Mouse (Mus musculus): ENCODE data around the gene Capn8. TPM values are rescaled to one million over a fixed set of nuclear protein-coding genes. Genes with fewer than 3 reads are reported as not detected.
A peak's percentile ranks its signal among the peaks of the same experiment; 100 is the strongest.

Gene Capn8
- polyA plus RNA-seq, 1 experiment from 2014 or later, result 3.3 TPM

- Histone ChIP-seq H3K9ac (ENCODE audit: low read length) (no peak overlapping the region), H3K4me3 (replicated peaks; ENCODE audit: low read length) (no peak overlapping the region), H3K27ac (ENCODE audit: low read length) (no peak overlapping the region), H3K9me3 (replicated peaks; ENCODE audit: control insufficient read depth, low read length) (no peaks in the 10 kb centered on the region), H3K36me3 (ENCODE audit: control insufficient read depth, insufficient read depth, low read length) (no peaks in the 10 kb centered on the region), H3K4me1 (ENCODE audit: control insufficient read depth, insufficient read depth, low read length) (peaks cover 42% of the 10 kb centered on the region), H3K27me3 (ENCODE audit: control insufficient read depth, insufficient read depth, low read length) (no peaks in the 10 kb centered on the region), H3K4me2 (ENCODE audit: low read depth, low read length) (no peak overlapping the region)
- 65% methylated on average over 5 of the region's 5 CpGs for WGBS
- no peak for ATAC-seq (ENCODE audit: insufficient read depth, low FRiP score)
These were observed 41.8 kb upstream of the Capn8 start for GRCm38 (mm10) chr1:182522961-182523360.

GRCm38 (mm10) chr1:182523692-182524091 is 41.1 kb upstream of the Capn8 start:
- Histone ChIP-seq H3K9me3 (replicated peaks; ENCODE audit: control insufficient read depth, low read length) (no peaks in the 10 kb centered on the region), H3K4me3 (replicated peaks; ENCODE audit: low read length) (no peak overlapping the region), H3K4me1 (ENCODE audit: control insufficient read depth, insufficient read depth, low read length) (peaks cover 48% of the 10 kb centered on the region), H3K9ac (ENCODE audit: low read length) (no peak overlapping the region), H3K27me3 (ENCODE audit: control insufficient read depth, insufficient read depth, low read length) (no peaks in the 10 kb centered on the region), H3K4me2 (ENCODE audit: low read depth, low read length) (no peak overlapping the region), H3K27ac (ENCODE audit: low read length) (no peak overlapping the region), H3K36me3 (ENCODE audit: control insufficient read depth, insufficient read depth, low read length) (no peaks in the 10 kb centered on the region)
- 82% methylated on average over 3 of the region's 3 CpGs for WGBS
- no peak for ATAC-seq (ENCODE audit: insufficient read depth, low FRiP score)

GRCm38 (mm10) chr1:182525601-182526000 is 39.2 kb upstream of the Capn8 start:
- no peak overlapping the region for H3K4me2 ChIP-seq (ENCODE audit: low read depth, low read length)
- WGBS, result 95% methylated on average over 3 of the region's 3 CpGs
- no peaks in the 10 kb centered on the region for H3K27me3 ChIP-seq (ENCODE audit: control insufficient read depth, insufficient read depth, low read length)
- peaks cover 31% of the 10 kb centered on the region for H3K4me1 ChIP-seq (ENCODE audit: control insufficient read depth, insufficient read depth, low read length)
- ATAC-seq (ENCODE audit: insufficient read depth, low FRiP score), result no peak
- H3K9me3 ChIP-seq (replicated peaks; ENCODE audit: control insufficient read depth, low read length), result no peaks in the 10 kb centered on the region
- no peak overlapping the region for H3K4me3 ChIP-seq (replicated peaks; ENCODE audit: low read length)
- H3K27ac ChIP-seq (ENCODE audit: low read length), result no peak overlapping the region
- H3K9ac ChIP-seq (ENCODE audit: low read length), result no peak overlapping the region
- no peaks in the 10 kb centered on the region for H3K36me3 ChIP-seq (ENCODE audit: control insufficient read depth, insufficient read depth, low read length)

- no peaks in the 10 kb centered on the region for H3K9me3 ChIP-seq (replicated peaks; ENCODE audit: control insufficient read depth, low read length)
- peak overlapping the region; percentile 67 for H3K9ac ChIP-seq (ENCODE audit: low read length)
- no peaks in the 10 kb centered on the region for H3K27me3 ChIP-seq (ENCODE audit: control insufficient read depth, insufficient read depth, low read length)
- no peak for ATAC-seq (ENCODE audit: insufficient read depth, low FRiP score)
- H3K4me3 ChIP-seq (replicated peaks; ENCODE audit: low read length), result no peak overlapping the region; the same call in 1 of the 2 replicates
- H3K36me3 ChIP-seq (ENCODE audit: control insufficient read depth, insufficient read depth, low read length), result no peaks in the 10 kb centered on the region
- 44% methylated on average over 13 of the region's 13 CpGs for WGBS
- peak overlapping the region; percentile 43 for H3K4me2 ChIP-seq (ENCODE audit: low read depth, low read length)
- peak overlapping the region; percentile 92 for H3K27ac ChIP-seq (ENCODE audit: low read length)
- H3K4me1 ChIP-seq (ENCODE audit: control insufficient read depth, insufficient read depth, low read length), result peaks cover 19% of the 10 kb centered on the region
These were observed 37.5 kb upstream of the Capn8 start for GRCm38 (mm10) chr1:182527261-182527766.

GRCm38 (mm10) chr1:182527921-182528858 is 36.6 kb upstream of the Capn8 start:
- Histone ChIP-seq H3K27me3 (ENCODE audit: control insufficient read depth, insufficient read depth, low read length) (no peaks in the 10 kb centered on the region), H3K4me3 (replicated peaks; ENCODE audit: low read length) (peak overlapping the region; percentile 17), H3K9me3 (replicated peaks; ENCODE audit: control insufficient read depth, low read length) (no peaks in the 10 kb centered on the region), H3K4me1 (ENCODE audit: control insufficient read depth, insufficient read depth, low read length) (peaks cover 19% of the 10 kb centered on the region), H3K27ac (ENCODE audit: low read length) (peak overlapping the region; percentile 92), H3K9ac (ENCODE audit: low read length) (peak overlapping the region; percentile 67), H3K36me3 (ENCODE audit: control insufficient read depth, insufficient read depth, low read length) (no peaks in the 10 kb centered on the region), H3K4me2 (ENCODE audit: low read depth, low read length) (peak overlapping the region; percentile 43)
- ATAC-seq (ENCODE audit: insufficient read depth, low FRiP score), result peak; percentile 92
- 11% methylated on average over 19 of the region's 19 CpGs for whole genome bisulfite sequencing

GRCm38 (mm10) chr1:182533583-182533982 is 31.2 kb upstream of the Capn8 start:
- Histone ChIP-seq H3K27me3 (ENCODE audit: control insufficient read depth, insufficient read depth, low read length) (no peaks in the 10 kb centered on the region; the same call in 1 of the 2 replicates), H3K36me3 (ENCODE audit: control insufficient read depth, insufficient read depth, low read length) (no peaks in the 10 kb centered on the region), H3K4me2 (ENCODE audit: low read depth, low read length) (no peak overlapping the region), H3K9me3 (replicated peaks; ENCODE audit: control insufficient read depth, low read length) (no peaks in the 10 kb centered on the region), H3K9ac (ENCODE audit: low read length) (no peak overlapping the region), H3K27ac (ENCODE audit: low read length) (peak overlapping the region; percentile 15; the same call in 1 of the 2 replicates), H3K4me1 (ENCODE audit: control insufficient read depth, insufficient read depth, low read length) (peaks cover 2% of the 10 kb centered on the region; the same call in 1 of the 2 replicates), H3K4me3 (replicated peaks; ENCODE audit: low read length) (no peak overlapping the region)
- ATAC-seq (ENCODE audit: insufficient read depth, low FRiP score), result no peak
- WGBS, result 69% methylated on average over 3 of the region's 3 CpGs

- H3K4me1 ChIP-seq (ENCODE audit: control insufficient read depth, insufficient read depth, low read length), result no peaks in the 10 kb centered on the region
These were observed 29.7 kb upstream of the Capn8 start for GRCm38 (mm10) chr1:182535080-182535481.

GRCm38 (mm10) chr1:182539023-182539940 is 25.5 kb upstream of the Capn8 start:
- peak overlapping the region; percentile 42 for H3K4me3 ChIP-seq (replicated peaks; ENCODE audit: low read length)
- peak; percentile 73; the same call in 1 of the 2 replicates for ATAC-seq (ENCODE audit: insufficient read depth, low FRiP score)
- no peaks in the 10 kb centered on the region; the same call in 1 of the 2 replicates for H3K27me3 ChIP-seq (ENCODE audit: control insufficient read depth, insufficient read depth, low read length)
- peak overlapping the region; percentile 68 for H3K4me2 ChIP-seq (ENCODE audit: low read depth, low read length)
- H3K9me3 ChIP-seq (replicated peaks; ENCODE audit: control insufficient read depth, low read length), result no peaks in the 10 kb centered on the region
- H3K9ac ChIP-seq (ENCODE audit: low read length), result peak overlapping the region; percentile 77
- H3K27ac ChIP-seq (ENCODE audit: low read length), result peak overlapping the region; percentile 36; the same call in 1 of the 2 replicates
- H3K4me1 ChIP-seq (ENCODE audit: control insufficient read depth, insufficient read depth, low read length), result no peaks in the 10 kb centered on the region
- 18% methylated on average over 9 of the region's 9 CpGs for WGBS
- H3K36me3 ChIP-seq (ENCODE audit: control insufficient read depth, insufficient read depth, low read length), result no peaks in the 10 kb centered on the region

More at GRCm38 (mm10) chr1:182535080-182535481, 29.7 kb upstream of the Capn8 start:
- H3K9me3 ChIP-seq (replicated peaks; ENCODE audit: control insufficient read depth, low read length), result no peaks in the 10 kb centered on the region
- WGBS, result 49% methylated on average over 3 of the region's 3 CpGs
- no peaks in the 10 kb centered on the region; the same call in 1 of the 2 replicates for H3K27me3 ChIP-seq (ENCODE audit: control insufficient read depth, insufficient read depth, low read length)
- 0 out of 2 replicates have a peak, but pooled peaks have one; percentile 45 for ATAC-seq (ENCODE audit: insufficient read depth, low FRiP score)
- H3K27ac ChIP-seq (ENCODE audit: low read length), result peak overlapping the region; percentile 62; the same call in 1 of the 2 replicates
- H3K36me3 ChIP-seq (ENCODE audit: control insufficient read depth, insufficient read depth, low read length), result no peaks in the 10 kb centered on the region
- no peak overlapping the region for H3K4me3 ChIP-seq (replicated peaks; ENCODE audit: low read length)
- no peak overlapping the region for H3K4me2 ChIP-seq (ENCODE audit: low read depth, low read length)
- H3K9ac ChIP-seq (ENCODE audit: low read length), result no peak overlapping the region

All from stomach, embryonic 16.5 days (tissue).